Mouse (Mus musculus): Measurements from ENCODE around the gene Otos. TPM values are rescaled to one million over a fixed set of nuclear protein-coding genes. Genes with fewer than 3 reads are reported as not detected.

The Otos gene
- polyA plus RNA-seq, 1 experiment = 0.07 TPM

DNA sequence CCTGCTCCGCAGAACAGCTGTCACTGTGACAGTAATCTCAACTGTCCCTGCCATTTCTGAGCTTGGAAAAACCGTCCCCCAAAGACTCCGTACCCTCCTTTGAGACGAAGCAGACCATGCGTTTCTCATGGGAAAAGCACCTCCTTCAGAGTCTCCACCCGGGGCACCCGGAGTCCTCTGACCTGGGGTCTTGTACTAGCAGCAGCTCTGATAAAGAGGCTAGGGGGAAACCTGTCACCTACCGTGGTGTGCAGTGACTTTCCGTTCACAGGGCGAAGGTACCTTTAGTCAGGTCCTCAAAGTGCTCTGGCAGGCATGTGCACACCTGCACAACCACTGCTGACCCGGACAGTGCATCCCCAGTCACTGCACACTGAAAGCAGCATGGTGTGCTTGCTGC lies 12.0 kb downstream of the Otos start:
- no peak overlapping the region for H3K4me3 ChIP-seq (replicated peaks; ENCODE audit: insufficient read depth, low read depth, low read length)
- 93% methylated on average over 11 of the region's 11 CpGs for WGBS
- DNase-seq = no peak

GRCm38 (mm10) chr1:92636015-92636414 lies 12.6 kb downstream of the Otos start:
- no peak overlapping the region for H3K27ac ChIP-seq (ENCODE audit: insufficient read depth, low read length)
- H3K4me1 ChIP-seq (ENCODE audit: control insufficient read depth, insufficient read depth, low read length) = peaks cover 8% of the 10 kb centered on the region
- TF ChIP-seq POLR2A (IDR thresholded peaks at IDR 0.05; ENCODE audit: borderline replicate concordance, insufficient read depth, low read length) (no peak), CTCF (IDR thresholded peaks at IDR 0.05; ENCODE audit: borderline replicate concordance, insufficient read depth, low read depth, low read length) (no peak)
- no peaks in the 10 kb centered on the region for H3K27me3 ChIP-seq (ENCODE audit: control insufficient read depth, insufficient read depth, low read length)
- WGBS = 40% methylated on average over 8 of the region's 8 CpGs
- H3K4me3 ChIP-seq (replicated peaks; ENCODE audit: insufficient read depth, low read depth, low read length) = no peak overlapping the region
- no peak for DNase-seq

More for the DNA sequence above, 12.0 kb downstream of the Otos start:
- Histone ChIP-seq H3K27ac (ENCODE audit: insufficient read depth, low read length) (no peak overlapping the region), H3K27me3 (ENCODE audit: control insufficient read depth, insufficient read depth, low read length) (no peaks in the 10 kb centered on the region), H3K4me1 (ENCODE audit: control insufficient read depth, insufficient read depth, low read length) (peaks cover 8% of the 10 kb centered on the region)
- no peak for TF ChIP-seq POLR2A (IDR thresholded peaks at IDR 0.05; ENCODE audit: borderline replicate concordance, insufficient read depth, low read length)
- no peak for TF ChIP-seq CTCF (IDR thresholded peaks at IDR 0.05; ENCODE audit: borderline replicate concordance, insufficient read depth, low read depth, low read length)

GRCm38 (mm10) chr1:92634976-92635599 lies 13.6 kb downstream of the Otos start:
- no peak for DNase-seq
- 32% methylated on average over 4 of the region's 4 CpGs for WGBS
- H3K27me3 ChIP-seq (ENCODE audit: control insufficient read depth, insufficient read depth, low read length) = no peaks in the 10 kb centered on the region
- H3K4me1 ChIP-seq (ENCODE audit: control insufficient read depth, insufficient read depth, low read length) = peaks cover 2% of the 10 kb centered on the region; the same call in 1 of the 2 replicates
- no peak overlapping the region for H3K4me3 ChIP-seq (replicated peaks; ENCODE audit: insufficient read depth, low read depth, low read length)
- H3K27ac ChIP-seq (ENCODE audit: insufficient read depth, low read length) = no peak overlapping the region
- no peak for TF ChIP-seq CTCF (IDR thresholded peaks at IDR 0.05; ENCODE audit: borderline replicate concordance, insufficient read depth, low read depth, low read length)
- no peak for TF ChIP-seq POLR2A (IDR thresholded peaks at IDR 0.05; ENCODE audit: borderline replicate concordance, insufficient read depth, low read length)

- DNase-seq = no peak
- Histone ChIP-seq H3K4me3 (replicated peaks; ENCODE audit: insufficient read depth, low read depth, low read length) (no peak overlapping the region), H3K4me1 (ENCODE audit: control insufficient read depth, insufficient read depth, low read length) (peaks cover 2% of the 10 kb centered on the region; the same call in 1 of the 2 replicates), H3K27ac (ENCODE audit: insufficient read depth, low read length) (no peak overlapping the region), H3K27me3 (ENCODE audit: control insufficient read depth, insufficient read depth, low read length) (no peaks in the 10 kb centered on the region)
- TF ChIP-seq POLR2A (IDR thresholded peaks at IDR 0.05; ENCODE audit: borderline replicate concordance, insufficient read depth, low read length) (no peak), CTCF (IDR thresholded peaks at IDR 0.05; ENCODE audit: borderline replicate concordance, insufficient read depth, low read depth, low read length) (no peak)
- WGBS = 46% methylated on average over 1 of the region's 1 CpGs
These were observed 14.1 kb downstream of the Otos start for GRCm38 (mm10) chr1:92634569-92634968.

- no peak overlapping the region for H3K27ac ChIP-seq (ENCODE audit: insufficient read depth, low read length)
- no peak for DNase-seq
- 68% methylated on average over 8 of the region's 8 CpGs for WGBS
These were observed 14.9 kb downstream of the Otos start for GRCm38 (mm10) chr1:92633726-92634125.

DNA sequence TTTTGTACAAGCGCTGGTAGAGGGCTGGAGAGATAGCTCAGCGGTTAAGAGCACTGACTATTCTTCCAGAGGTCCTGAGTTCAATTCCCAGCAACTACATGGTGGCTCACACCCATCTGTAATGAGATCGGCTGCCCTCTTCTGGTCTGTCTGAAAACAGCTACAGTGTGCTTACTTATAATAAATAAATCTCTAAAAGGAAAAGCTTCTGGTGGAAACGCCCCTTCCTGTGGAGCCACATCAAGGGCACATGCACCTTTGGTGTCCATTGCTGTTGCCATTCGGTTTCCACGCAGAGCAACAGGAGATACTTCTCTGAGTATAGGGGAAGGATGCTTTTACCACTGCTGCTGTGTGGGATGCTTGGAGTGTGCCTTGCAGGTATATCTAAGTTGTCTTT lies 15.7 kb downstream of the Otos start:
- Histone ChIP-seq H3K27ac (ENCODE audit: insufficient read depth, low read length) (no peak overlapping the region), H3K4me1 (ENCODE audit: control insufficient read depth, insufficient read depth, low read length) (peaks cover 2% of the 10 kb centered on the region; the same call in 1 of the 2 replicates), H3K27me3 (ENCODE audit: control insufficient read depth, insufficient read depth, low read length) (no peaks in the 10 kb centered on the region), H3K4me3 (replicated peaks; ENCODE audit: insufficient read depth, low read depth, low read length) (no peak overlapping the region)
- no peak for TF ChIP-seq POLR2A (IDR thresholded peaks at IDR 0.05; ENCODE audit: borderline replicate concordance, insufficient read depth, low read length)
- TF ChIP-seq CTCF (IDR thresholded peaks at IDR 0.05; ENCODE audit: borderline replicate concordance, insufficient read depth, low read depth, low read length) = no peak
- WGBS = 67% methylated on average over 6 of the region's 6 CpGs
- no peak for DNase-seq

More at GRCm38 (mm10) chr1:92633726-92634125, 14.9 kb downstream of the Otos start:
- no peak overlapping the region for H3K4me3 ChIP-seq (replicated peaks; ENCODE audit: insufficient read depth, low read depth, low read length)
- no peaks in the 10 kb centered on the region for H3K27me3 ChIP-seq (ENCODE audit: control insufficient read depth, insufficient read depth, low read length)
- TF ChIP-seq CTCF (IDR thresholded peaks at IDR 0.05; ENCODE audit: borderline replicate concordance, insufficient read depth, low read depth, low read length) (no peak), POLR2A (IDR thresholded peaks at IDR 0.05; ENCODE audit: borderline replicate concordance, insufficient read depth, low read length) (no peak)
- H3K4me1 ChIP-seq (ENCODE audit: control insufficient read depth, insufficient read depth, low read length) = peaks cover 2% of the 10 kb centered on the region; the same call in 1 of the 2 replicates

DNA sequence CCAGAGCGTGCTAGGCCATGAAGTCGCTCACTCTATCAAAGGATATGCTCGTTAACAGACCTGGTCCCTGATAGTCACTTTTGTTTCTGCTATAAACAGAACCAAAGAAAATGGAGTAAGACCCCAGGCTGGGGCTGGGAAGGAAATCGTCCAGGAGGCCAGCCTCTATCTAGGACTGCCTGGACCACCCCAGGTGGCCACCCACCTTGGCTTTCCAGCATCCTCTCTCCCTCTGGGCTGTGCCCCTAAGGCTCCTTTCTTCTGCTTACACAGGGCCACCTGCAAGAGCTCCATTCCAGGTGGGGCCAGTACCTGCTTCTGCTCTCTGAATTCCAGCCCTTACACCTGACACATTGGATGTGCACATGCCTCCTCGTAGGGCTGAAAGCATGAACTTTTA lies 16.4 kb downstream of the Otos start:
- no peaks in the 10 kb centered on the region for H3K4me1 ChIP-seq (ENCODE audit: control insufficient read depth, insufficient read depth, low read length)
- H3K27me3 ChIP-seq (ENCODE audit: control insufficient read depth, insufficient read depth, low read length) = no peaks in the 10 kb centered on the region
- 73% methylated on average over 5 of the region's 5 CpGs for WGBS
- no peak overlapping the region for H3K4me3 ChIP-seq (replicated peaks; ENCODE audit: insufficient read depth, low read depth, low read length)
- TF ChIP-seq CTCF (IDR thresholded peaks at IDR 0.05; ENCODE audit: borderline replicate concordance, insufficient read depth, low read depth, low read length) (no peak), POLR2A (IDR thresholded peaks at IDR 0.05; ENCODE audit: borderline replicate concordance, insufficient read depth, low read length) (no peak)
- no peak for DNase-seq
- H3K27ac ChIP-seq (ENCODE audit: insufficient read depth, low read length) = no peak overlapping the region

GRCm38 (mm10) chr1:92628227-92628626 lies 20.4 kb downstream of the Otos start:
- TF ChIP-seq CTCF (IDR thresholded peaks at IDR 0.05; ENCODE audit: borderline replicate concordance, insufficient read depth, low read depth, low read length) = no peak
- no peak for TF ChIP-seq POLR2A (IDR thresholded peaks at IDR 0.05; ENCODE audit: borderline replicate concordance, insufficient read depth, low read length)
- 10% methylated on average over 4 of the region's 4 CpGs for WGBS

More at GRCm38 (mm10) chr1:92628227-92628626, 20.4 kb downstream of the Otos start:
- no peak overlapping the region for H3K4me3 ChIP-seq (replicated peaks; ENCODE audit: insufficient read depth, low read depth, low read length)
- no peak overlapping the region for H3K27ac ChIP-seq (ENCODE audit: insufficient read depth, low read length)
- no peaks in the 10 kb centered on the region for H3K27me3 ChIP-seq (ENCODE audit: control insufficient read depth, insufficient read depth, low read length)
- DNase-seq = no peak
- no peaks in the 10 kb centered on the region for H3K4me1 ChIP-seq (ENCODE audit: control insufficient read depth, insufficient read depth, low read length)
